Mouse (Mus musculus) kidney, embryonic 16.5 days (tissue): Measurements from ENCODE around the gene Casq2. TPM values are rescaled to one million over a fixed set of nuclear protein-coding genes. Genes with fewer than 3 reads are reported as not detected.

Experiments used
- ATAC-seq: fragments of 200-750 bp; cut with Nextera tagmentation; 2 replicates; pipeline ENCODE4 v1.8.0; 2017; ENCODE audit warnings: moderate TSS enrichment; ENCODE audit not compliant: low FRiP score, low TSS enrichment
- H3K27ac ChIP-seq: fragments of 300-500 bp; sonication (generic); 2 replicates; pipeline ENCODE4 v1.5.1; 2014; ENCODE audit warnings: low read length
- H3K27me3 ChIP-seq: fragments of 300-500 bp; sonication (generic); 2 replicates; pipeline ENCODE4 v1.6.1; 2014; ENCODE audit warnings: low read length, control low read depth, mixed read lengths; ENCODE audit not compliant: insufficient read depth
- H3K36me3 ChIP-seq: fragments of 300-500 bp; sonication (generic); 2 replicates; pipeline ENCODE4 v1.6.1; 2014; ENCODE audit warnings: low read length, control low read depth, mixed read lengths; ENCODE audit not compliant: insufficient read depth
- H3K4me1 ChIP-seq: fragments of 300-500 bp; sonication (generic); 2 replicates; pipeline ENCODE4 v1.6.1; 2014; ENCODE audit warnings: low read length, control low read depth, mixed read lengths; ENCODE audit not compliant: insufficient read depth
- H3K4me2 ChIP-seq: fragments of 300-500 bp; sonication (generic); replicated peaks from 2 replicates; pipeline ENCODE4 v1.6.1; 2014; ENCODE audit warnings: low read depth, low read length
- H3K4me3 ChIP-seq: fragments of 300-500 bp; sonication (generic); 2 replicates; pipeline ENCODE4 v1.5.1; 2014; ENCODE audit warnings: mild to moderate bottlenecking, low read length
- H3K9ac ChIP-seq: fragments of 300-500 bp; sonication (generic); replicated peaks from 2 replicates; pipeline ENCODE4 v1.6.1; 2014; ENCODE audit warnings: low read length
- H3K9me3 ChIP-seq: fragments of 300-500 bp; sonication (generic); 2 replicates; pipeline ENCODE4 v1.6.1; 2016; ENCODE audit warnings: low read length, control low read depth
- WGBS: fragments of 180-500 bp; shearing (Covaris S2); extraction: QIAGEN DNeasy Blood & Tissue Kit; methylation state at CpG from one replicate; pipeline ENCODE4 v1.1.7; 2014; 5-methylcytosine and 5-hydroxymethylcytosine counted together
- polyA plus RNA-seq: library from polyadenylated mRNA; unstranded; fragments of >200 nt; fragmentation: Nextera tagmentation; extraction: Ambion mirVana; gene quantifications from 2 replicates; pipeline ENCODE4 v1.2.1, GENCODE M21; 2015

The Casq2 gene
- polyA plus RNA-seq, 1 experiment from 2014 or later, result 3.6 TPM

GRCm38 (mm10) chr3:102127114-102127513 lies 40.9 kb downstream of the Casq2 start:
- H3K9ac ChIP-seq, result no peak overlapping the region
- H3K27ac ChIP-seq, result no peak overlapping the region
- H3K9me3 ChIP-seq, result no peaks in the 10 kb centered on the region
- H3K4me3 ChIP-seq, result no peak overlapping the region
- 62% methylated on average over 2 of the region's 2 CpGs for WGBS
- H3K4me1 ChIP-seq, result no peaks in the 10 kb centered on the region
- no peaks in the 10 kb centered on the region for H3K36me3 ChIP-seq
- H3K4me2 ChIP-seq, result no peak overlapping the region
- ATAC-seq, result no peak
- no peaks in the 10 kb centered on the region for H3K27me3 ChIP-seq

DNA sequence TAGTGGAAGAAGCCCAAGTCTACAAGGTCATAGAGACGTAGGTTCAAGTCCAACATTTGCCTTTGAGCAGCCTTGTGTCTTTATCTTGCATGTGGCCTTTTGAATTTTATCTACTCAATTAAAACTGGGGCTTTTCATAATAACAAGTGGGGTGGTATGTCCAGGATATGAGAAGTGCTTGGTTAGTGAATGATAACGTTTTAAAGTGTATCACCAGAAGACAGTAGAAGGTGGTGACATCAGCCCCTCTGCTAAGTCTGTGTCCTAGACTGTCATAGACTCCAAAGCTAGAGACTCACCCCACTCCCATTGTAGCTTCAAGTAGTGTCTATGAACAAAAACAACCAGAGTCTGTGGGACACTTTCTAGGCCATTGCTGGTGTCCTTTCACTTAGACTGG lies 42.0 kb downstream of the Casq2 start:
- 88% methylated on average over 2 of the region's 2 CpGs for WGBS
- Histone ChIP-seq H3K9me3 (no peaks in the 10 kb centered on the region), H3K4me1 (no peaks in the 10 kb centered on the region), H3K4me2 (no peak overlapping the region), H3K9ac (no peak overlapping the region), H3K27me3 (no peaks in the 10 kb centered on the region), H3K4me3 (no peak overlapping the region), H3K27ac (no peak overlapping the region), H3K36me3 (no peaks in the 10 kb centered on the region)
- no peak for ATAC-seq

- H3K9ac ChIP-seq, result no peak overlapping the region
- H3K36me3 ChIP-seq, result no peaks in the 10 kb centered on the region
- no peak overlapping the region for H3K4me2 ChIP-seq
- peaks cover 4% of the 10 kb centered on the region for H3K4me1 ChIP-seq
- no peaks in the 10 kb centered on the region for H3K9me3 ChIP-seq
- no peak overlapping the region for H3K4me3 ChIP-seq
- no peak overlapping the region for H3K27ac ChIP-seq
- 65% methylated on average over 6 of the region's 6 CpGs for WGBS
- ATAC-seq, result no peak
- H3K27me3 ChIP-seq, result no peaks in the 10 kb centered on the region
Observed at GRCm38 (mm10) chr3:102130478-102130877, 44.3 kb downstream of the Casq2 start.

- H3K27me3 ChIP-seq, result no peaks in the 10 kb centered on the region
- WGBS, result 93% methylated on average over 9 of the region's 9 CpGs
Observed at GRCm38 (mm10) chr3:102131627-102132324, 45.6 kb downstream of the Casq2 start.

GRCm38 (mm10) chr3:102135389-102136113 lies 49.3 kb downstream of the Casq2 start:
- 18% methylated on average over 10 of the region's 10 CpGs for WGBS
- Histone ChIP-seq H3K9me3 (no peaks in the 10 kb centered on the region), H3K4me3 (no peak overlapping the region), H3K27ac (peak overlapping the region; percentile 76), H3K27me3 (no peaks in the 10 kb centered on the region), H3K4me2 (no peak overlapping the region), H3K36me3 (no peaks in the 10 kb centered on the region), H3K9ac (0 out of 2 replicates have a peak overlapping the region, but pooled peaks have one; percentile 29), H3K4me1 (peaks cover 27% of the 10 kb centered on the region)
- peak; percentile 80 for ATAC-seq

More at GRCm38 (mm10) chr3:102131627-102132324, 45.6 kb downstream of the Casq2 start:
- H3K9ac ChIP-seq, result no peak overlapping the region
- no peaks in the 10 kb centered on the region for H3K36me3 ChIP-seq
- H3K4me3 ChIP-seq, result no peak overlapping the region
- no peak overlapping the region for H3K27ac ChIP-seq
- H3K9me3 ChIP-seq, result no peaks in the 10 kb centered on the region
- peaks cover 12% of the 10 kb centered on the region for H3K4me1 ChIP-seq
- ATAC-seq, result no peak
- H3K4me2 ChIP-seq, result no peak overlapping the region

GRCm38 (mm10) chr3:102137158-102137557 lies 50.9 kb downstream of the Casq2 start:
- H3K4me1 ChIP-seq, result peaks cover 31% of the 10 kb centered on the region
- no peaks in the 10 kb centered on the region for H3K36me3 ChIP-seq
- no peaks in the 10 kb centered on the region for H3K27me3 ChIP-seq
- no peak for ATAC-seq
- H3K27ac ChIP-seq, result no peak overlapping the region
- H3K4me3 ChIP-seq, result no peak overlapping the region
- H3K9ac ChIP-seq, result no peak overlapping the region
- H3K9me3 ChIP-seq, result no peaks in the 10 kb centered on the region
- 74% methylated on average over 10 of the region's 10 CpGs for WGBS
- H3K4me2 ChIP-seq, result no peak overlapping the region

- Histone ChIP-seq H3K4me1 (peaks cover 31% of the 10 kb centered on the region), H3K27ac (no peak overlapping the region), H3K4me2 (no peak overlapping the region), H3K9me3 (no peaks in the 10 kb centered on the region), H3K27me3 (no peaks in the 10 kb centered on the region), H3K9ac (no peak overlapping the region), H3K36me3 (no peaks in the 10 kb centered on the region), H3K4me3 (no peak overlapping the region)
- WGBS, result 37% methylated on average over 6 of the region's 6 CpGs
- ATAC-seq, result peak; percentile 77
Observed at GRCm38 (mm10) chr3:102138899-102139298, 52.7 kb downstream of the Casq2 start.

DNA sequence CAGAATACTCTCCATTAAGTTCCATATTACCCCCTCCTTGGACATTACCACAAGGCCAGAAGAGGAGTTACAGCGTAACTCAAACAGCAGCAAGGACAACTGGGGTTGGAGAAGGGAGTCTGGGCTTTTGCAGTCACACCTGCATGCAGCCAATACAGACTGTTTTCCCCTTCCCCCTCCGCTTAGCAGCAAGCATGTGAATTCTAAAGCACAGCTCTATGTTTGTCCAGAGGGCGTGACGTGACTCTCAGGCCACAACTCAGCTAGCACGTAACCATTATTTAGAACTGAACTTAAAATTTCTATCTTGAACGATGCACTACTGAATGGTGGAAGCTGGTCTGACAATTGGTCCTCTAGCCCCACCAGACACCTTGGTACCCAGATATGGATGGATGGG lies 54.4 kb downstream of the Casq2 start:
- H3K4me3 ChIP-seq, result no peak overlapping the region
- no peaks in the 10 kb centered on the region for H3K27me3 ChIP-seq
- peaks cover 27% of the 10 kb centered on the region for H3K4me1 ChIP-seq
- ATAC-seq, result no peak
- H3K36me3 ChIP-seq, result no peaks in the 10 kb centered on the region
- no peak overlapping the region for H3K27ac ChIP-seq
- no peak overlapping the region for H3K4me2 ChIP-seq
- 72% methylated on average over 6 of the region's 6 CpGs for WGBS
- H3K9ac ChIP-seq, result no peak overlapping the region
- no peaks in the 10 kb centered on the region for H3K9me3 ChIP-seq

DNA sequence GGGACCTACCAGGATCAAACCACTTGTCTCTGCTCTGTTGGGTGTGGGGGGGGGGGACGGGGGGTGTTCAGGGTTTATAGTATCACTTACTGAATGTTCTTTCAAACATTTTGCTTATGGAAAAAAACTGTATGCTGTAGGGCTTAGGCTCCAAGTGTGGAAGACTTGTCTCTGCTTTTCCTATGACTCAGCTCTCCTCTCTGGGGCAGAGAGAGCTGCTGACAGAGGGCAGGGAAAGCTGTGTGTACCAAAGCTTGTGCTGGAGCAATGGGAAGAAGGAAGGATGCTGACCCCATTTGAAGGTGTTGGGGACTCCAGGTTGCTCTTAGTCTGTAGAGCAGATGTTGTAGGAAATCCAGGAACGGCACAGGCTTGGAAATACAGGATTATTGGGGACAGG lies 55.2 kb downstream of the Casq2 start:
- 78% methylated on average over 2 of the region's 2 CpGs for WGBS
- Histone ChIP-seq H3K4me2 (no peak overlapping the region), H3K27ac (no peak overlapping the region), H3K27me3 (no peaks in the 10 kb centered on the region), H3K9me3 (no peaks in the 10 kb centered on the region), H3K4me1 (peaks cover 27% of the 10 kb centered on the region), H3K9ac (no peak overlapping the region), H3K4me3 (no peak overlapping the region), H3K36me3 (no peaks in the 10 kb centered on the region)
- ATAC-seq, result no peak

DNA sequence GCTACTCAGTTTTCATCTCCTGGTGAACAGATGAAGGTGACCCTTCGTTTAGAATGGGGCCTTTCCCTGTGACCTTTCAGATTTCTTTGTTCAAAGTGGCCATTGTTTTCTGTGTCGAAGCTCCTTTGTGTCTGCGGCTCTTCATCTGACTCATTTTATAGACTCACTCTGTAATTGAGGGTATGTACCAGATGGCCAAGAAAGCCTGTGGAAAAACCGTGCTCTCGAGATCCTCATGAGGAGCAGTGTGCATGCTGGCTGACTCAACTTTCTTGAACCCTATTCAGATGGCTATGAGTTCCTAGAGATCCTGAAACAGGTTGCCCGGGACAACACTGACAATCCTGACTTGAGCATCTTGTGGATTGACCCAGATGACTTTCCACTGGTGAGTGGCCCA lies 55.7 kb downstream of the Casq2 start:
- H3K4me1 ChIP-seq, result peaks cover 31% of the 10 kb centered on the region
- ATAC-seq, result no peak
- H3K27me3 ChIP-seq, result no peaks in the 10 kb centered on the region
- 70% methylated on average over 6 of the region's 6 CpGs for WGBS
- no peak overlapping the region for H3K4me3 ChIP-seq
- no peaks in the 10 kb centered on the region for H3K36me3 ChIP-seq
- H3K27ac ChIP-seq, result no peak overlapping the region
- H3K9ac ChIP-seq, result no peak overlapping the region
- no peaks in the 10 kb centered on the region for H3K9me3 ChIP-seq
- H3K4me2 ChIP-seq, result no peak overlapping the region
